ENCODE assay signal across 10 mouse cellular contexts in genomic region chr6:84514623-84515022, GRCm38 (mm10).
A peak's percentile ranks its signal among the peaks of the same experiment; 100 is the strongest.
DNase-seq lines count a peak whose midpoint lies in the region; ATAC-seq and TF ChIP-seq lines count a peak whose summit lies in the region.
"Had no signal": no experiment of that assay in that cellular context is flagged by ENCODE, and none has a peak within 500 bp of the region (broad histone marks: within the 10 kb centered on the region; RNA-seq: fewer than 3 reads in every experiment).

No protein-coding gene starts in this region.

- no peak overlapping the region for H3K9ac ChIP-seq in heart, postnatal 0 days (replicated peaks; ENCODE audit: low read depth, low read length)
- no peak overlapping the region for H3K9ac ChIP-seq in heart, embryonic 11.5 days (ENCODE audit: low read depth, low read length)
- no peak overlapping the region for H3K9ac ChIP-seq in neural tube, embryonic 14.5 days (replicated peaks; ENCODE audit: low read depth, low read length)
- no peak overlapping the region for H3K9ac ChIP-seq in neural tube, embryonic 15.5 days (replicated peaks)
- H3K9ac ChIP-seq: liver, embryonic 12.5 days had no signal

- no peak for TF ChIP-seq CTCF in heart, postnatal 0 days (IDR thresholded peaks at IDR 0.05; ENCODE audit: low read depth)

- no peak overlapping the region for H3K27ac ChIP-seq in heart, postnatal 0 days (ENCODE audit: low read depth)
- no peak overlapping the region for H3K27ac ChIP-seq in heart, embryonic 11.5 days (ENCODE audit: low read depth, low read length)
- no peak overlapping the region for H3K27ac ChIP-seq in neural tube, embryonic 14.5 days (ENCODE audit: low read depth, low read length)
- no peak overlapping the region for H3K27ac ChIP-seq in neural tube, embryonic 15.5 days (replicated peaks)
- H3K27ac ChIP-seq: liver, embryonic 12.5 days had no signal

- H3K4me2 ChIP-seq in heart, postnatal 0 days (ENCODE audit: low read depth, low read length), result no peak overlapping the region
- H3K4me2 ChIP-seq in heart, embryonic 11.5 days, result no peak overlapping the region
- H3K4me2 ChIP-seq in neural tube, embryonic 14.5 days (ENCODE audit: low read depth, low read length), result no peak overlapping the region
- no peak overlapping the region for H3K4me2 ChIP-seq in neural tube, embryonic 15.5 days
- H3K4me2 ChIP-seq: liver, embryonic 12.5 days had no signal

- H3K9me3 ChIP-seq in heart, postnatal 0 days (replicated peaks; ENCODE audit: control insufficient read depth, low read length), result no peaks in the 10 kb centered on the region
- H3K9me3 ChIP-seq in heart, embryonic 11.5 days (replicated peaks; ENCODE audit: control insufficient read depth, low read length), result no peaks in the 10 kb centered on the region
- no peaks in the 10 kb centered on the region for H3K9me3 ChIP-seq in neural tube, embryonic 14.5 days (ENCODE audit: control insufficient read depth, low read length)
- no peaks in the 10 kb centered on the region for H3K9me3 ChIP-seq in neural tube, embryonic 15.5 days (replicated peaks)
- H3K9me3 ChIP-seq: liver, embryonic 12.5 days had no signal

- DNase-seq in heart, postnatal 0 days (ENCODE audit: low spot score), result peak; percentile 19
- DNase-seq in testis, postnatal 10 days (ENCODE audit: low spot score), result no peak
- DNase-seq: gastrocnemius, postnatal 36 days had no signal

- no peak overlapping the region for H3K4me3 ChIP-seq in heart, postnatal 0 days (ENCODE audit: low read depth, low read length)
- H3K4me3 ChIP-seq in heart, embryonic 11.5 days (ENCODE audit: low read depth, low read length), result no peak overlapping the region
- H3K4me3 ChIP-seq in neural tube, embryonic 14.5 days (ENCODE audit: low read depth, low read length), result no peak overlapping the region
- H3K4me3 ChIP-seq in neural tube, embryonic 15.5 days (replicated peaks), result no peak overlapping the region
- H3K4me3 ChIP-seq: liver, embryonic 12.5 days had no signal

- H3K27me3 ChIP-seq in heart, postnatal 0 days (ENCODE audit: control insufficient read depth, insufficient read depth, low read length), result no peaks in the 10 kb centered on the region
- peaks cover 9% of the 10 kb centered on the region; the same call in 1 of the 2 replicates for H3K27me3 ChIP-seq in heart, embryonic 11.5 days (ENCODE audit: control insufficient read depth, insufficient read depth, low read length)
- H3K27me3 ChIP-seq in neural tube, embryonic 14.5 days (ENCODE audit: control insufficient read depth, insufficient read depth, low read length), result no peaks in the 10 kb centered on the region
- no peaks in the 10 kb centered on the region for H3K27me3 ChIP-seq in neural tube, embryonic 15.5 days (replicated peaks)

- ATAC-seq in heart, postnatal 0 days (ENCODE audit: insufficient read depth, low read depth), result peak; percentile 67; the same call in 1 of the 2 replicates
- no peak for ATAC-seq in heart, embryonic 11.5 days (replicated peaks; ENCODE audit: insufficient number of reproducible peaks, low FRiP score, low TSS enrichment)
- ATAC-seq in neural tube, embryonic 14.5 days (ENCODE audit: low read depth), result peak; percentile 31; the same call in 1 of the 2 replicates
- no peak for ATAC-seq in neural tube, embryonic 15.5 days (ENCODE audit: low FRiP score)
- ATAC-seq in common myeloid progenitor, adult 5-6 weeks (replicated peaks; ENCODE audit: low read depth, poor library complexity, severe bottlenecking), result 0 out of 2 replicates have a peak, but pooled peaks have one; percentile 8
- peak; percentile 51; the same call in 1 of the 2 replicates for ATAC-seq in megakaryocyte-erythroid progenitor cell, adult 5-6 weeks (replicated peaks; ENCODE audit: low FRiP score, low TSS enrichment, poor library complexity, severe bottlenecking)
- ATAC-seq in erythroid progenitor cell, adult 5-6 weeks (replicated peaks; ENCODE audit: low FRiP score, poor library complexity, severe bottlenecking), result no peak
- ATAC-seq: liver, embryonic 12.5 days had no signal

- H3K4me1 ChIP-seq in heart, postnatal 0 days (ENCODE audit: control insufficient read depth, insufficient read depth), result no peaks in the 10 kb centered on the region
- H3K4me1 ChIP-seq in heart, embryonic 11.5 days (ENCODE audit: control insufficient read depth, insufficient read depth, low read length), result no peaks in the 10 kb centered on the region
- no peaks in the 10 kb centered on the region for H3K4me1 ChIP-seq in neural tube, embryonic 14.5 days (ENCODE audit: control insufficient read depth, insufficient read depth, low read length)
- H3K4me1 ChIP-seq in neural tube, embryonic 15.5 days, result no peaks in the 10 kb centered on the region
- H3K4me1 ChIP-seq: liver, embryonic 12.5 days had no signal

- H3K36me3 ChIP-seq in heart, postnatal 0 days (replicated peaks; ENCODE audit: control insufficient read depth, insufficient read depth, low read length), result no peaks in the 10 kb centered on the region
- H3K36me3 ChIP-seq in heart, embryonic 11.5 days (ENCODE audit: control insufficient read depth, insufficient read depth, low read length), result no peaks in the 10 kb centered on the region
- H3K36me3 ChIP-seq in neural tube, embryonic 14.5 days (ENCODE audit: control insufficient read depth, insufficient read depth, low read length), result no peaks in the 10 kb centered on the region
- H3K36me3 ChIP-seq in neural tube, embryonic 15.5 days, result no peaks in the 10 kb centered on the region
- H3K36me3 ChIP-seq: liver, embryonic 12.5 days had no signal

- WGBS in heart, postnatal 0 days, result 29% methylated on average over 3 of the region's 3 CpGs
- WGBS in heart, embryonic 11.5 days (ENCODE audit: insufficient replicate concordance), result 36% methylated on average over 3 of the region's 3 CpGs
- WGBS in neural tube, embryonic 14.5 days, result 35% methylated on average over 3 of the region's 3 CpGs
- 39% methylated on average over 3 of the region's 3 CpGs for WGBS in neural tube, embryonic 15.5 days

- TF ChIP-seq EP300 in heart, postnatal 0 days (IDR thresholded peaks at IDR 0.05; ENCODE audit: low read depth), result no peak

Comparison
In these comparisons a context has a peak if more than half of its experiments do, and no peak if none do; other contexts are left out.
1. ATAC-seq: peak in heart, postnatal 0 days (single experiment), neural tube, embryonic 14.5 days (single experiment), common myeloid progenitor, adult 5-6 weeks (single experiment) and megakaryocyte-erythroid progenitor cell, adult 5-6 weeks (single experiment); none in heart, embryonic 11.5 days (single experiment), neural tube, embryonic 15.5 days (single experiment) and erythroid progenitor cell, adult 5-6 weeks (single experiment).